Mouse (Mus musculus): ENCODE measurements around the gene Gm28048.

Gene Gm28048

GRCm38 (mm10) chr11:22938983-22939382, 42.9 kb downstream of the Gm28048 start:
- DNase-seq: no peak

GRCm38 (mm10) chr11:22937716-22938316, 44.1 kb downstream of the Gm28048 start:
- DNase-seq: peak; percentile 70

GRCm38 (mm10) chr11:22936446-22937125, 45.3 kb downstream of the Gm28048 start:
- DNase-seq: peak; percentile 46

GRCm38 (mm10) chr11:22932167-22932566, 49.7 kb downstream of the Gm28048 start:
- no peak for DNase-seq

GRCm38 (mm10) chr11:22931320-22931905, 50.5 kb downstream of the Gm28048 start:
- no peak for DNase-seq

GRCm38 (mm10) chr11:22930129-22930528, 51.8 kb downstream of the Gm28048 start:
- DNase-seq: no peak

- DNase-seq: peak; percentile 45
Measured at GRCm38 (mm10) chr11:22928586-22929169, 53.2 kb downstream of the Gm28048 start.

GRCm38 (mm10) chr11:22923606-22924005, 58.3 kb downstream of the Gm28048 start:
- DNase-seq: no peak

GRCm38 (mm10) chr11:22922546-22922945, 59.3 kb downstream of the Gm28048 start:
- DNase-seq: no peak

- DNase-seq: no peak
Measured at GRCm38 (mm10) chr11:22919336-22919735, 62.6 kb downstream of the Gm28048 start.

GRCm38 (mm10) chr11:22917786-22918185, 64.1 kb downstream of the Gm28048 start:
- DNase-seq: no peak

- DNase-seq: no peak
Measured at GRCm38 (mm10) chr11:22913744-22914143, 68.1 kb downstream of the Gm28048 start.

- DNase-seq: no peak
Measured at GRCm38 (mm10) chr11:22911831-22912230, 70.1 kb downstream of the Gm28048 start.

- DNase-seq: no peak
Measured at GRCm38 (mm10) chr11:22906453-22906865, 75.4 kb downstream of the Gm28048 start.

- no peak for DNase-seq
Measured at GRCm38 (mm10) chr11:22902923-22903322, 79.0 kb downstream of the Gm28048 start.

GRCm38 (mm10) chr11:22900041-22900440, 81.8 kb downstream of the Gm28048 start:
- DNase-seq: no peak

GRCm38 (mm10) chr11:22897642-22898041, 84.2 kb downstream of the Gm28048 start:
- no peak for DNase-seq

- no peak for DNase-seq
Measured at GRCm38 (mm10) chr11:22897127-22897526, 84.8 kb downstream of the Gm28048 start.

- no peak for DNase-seq
Measured at GRCm38 (mm10) chr11:22893075-22893474, 88.8 kb downstream of the Gm28048 start.

GRCm38 (mm10) chr11:22892466-22892865, 89.4 kb downstream of the Gm28048 start:
- no peak for DNase-seq

GRCm38 (mm10) chr11:22891876-22892275, 90.0 kb downstream of the Gm28048 start:
- no peak for DNase-seq

- DNase-seq: no peak
Measured at GRCm38 (mm10) chr11:22891242-22891641, 90.6 kb downstream of the Gm28048 start.

- DNase-seq: no peak
Measured at GRCm38 (mm10) chr11:22889224-22889623, 92.7 kb downstream of the Gm28048 start.

- no peak for DNase-seq
Measured at GRCm38 (mm10) chr11:22886991-22887390, 94.9 kb downstream of the Gm28048 start.
